Mouse (Mus musculus) bone marrow macrophage, adult 2 months (primary cell): ENCODE measurements around the gene Tmco5. TPM values are rescaled to one million over a fixed set of nuclear protein-coding genes. Genes with fewer than 3 reads are reported as not detected.
A peak's percentile ranks its signal among the peaks of the same experiment; 100 is the strongest.
"Not testable (repeated sequence)": the region's sequence is repeated elsewhere in the genome, so short reads cannot be mapped to it uniquely, and the experiment has no call there.

Source experiments
- H3K27ac ChIP-seq: 2 replicates; pipeline ENCODE4 v1.5.1; 2012; ENCODE audit warnings: low read depth, low read length; ENCODE audit not compliant: insufficient read depth
- H3K4me1 ChIP-seq: 2 replicates; pipeline ENCODE4 v1.6.1; 2012; ENCODE audit warnings: low read length; ENCODE audit not compliant: control insufficient read depth, insufficient read depth
- H3K4me3 ChIP-seq: 2 replicates; pipeline ENCODE4 v1.5.1; 2012; ENCODE audit warnings: mild to moderate bottlenecking, low read length, moderate library complexity; ENCODE audit not compliant: insufficient read depth
- CTCF ChIP-seq: IDR thresholded peaks from 2 replicates; pipeline ENCODE4 v1.5.1; 2012; ENCODE audit warnings: low read depth, mild to moderate bottlenecking, low read length, moderate library complexity
- POLR2A ChIP-seq: IDR thresholded peaks from 2 replicates; pipeline ENCODE4 v1.6.1; 2012; ENCODE audit warnings: mild to moderate bottlenecking, low read depth, low read length, borderline replicate concordance
- polyA plus RNA-seq: library from polyadenylated mRNA; stranded (reverse); fragments of >200 nt; gene quantifications from 2 replicates; pipeline ENCODE4 v1.2.4, GENCODE M21; 2012; ENCODE audit not compliant: missing spikeins, insufficient read depth, insufficient read length

The Tmco5 gene
- polyA plus RNA-seq, 1 experiment, result not detected

DNA sequence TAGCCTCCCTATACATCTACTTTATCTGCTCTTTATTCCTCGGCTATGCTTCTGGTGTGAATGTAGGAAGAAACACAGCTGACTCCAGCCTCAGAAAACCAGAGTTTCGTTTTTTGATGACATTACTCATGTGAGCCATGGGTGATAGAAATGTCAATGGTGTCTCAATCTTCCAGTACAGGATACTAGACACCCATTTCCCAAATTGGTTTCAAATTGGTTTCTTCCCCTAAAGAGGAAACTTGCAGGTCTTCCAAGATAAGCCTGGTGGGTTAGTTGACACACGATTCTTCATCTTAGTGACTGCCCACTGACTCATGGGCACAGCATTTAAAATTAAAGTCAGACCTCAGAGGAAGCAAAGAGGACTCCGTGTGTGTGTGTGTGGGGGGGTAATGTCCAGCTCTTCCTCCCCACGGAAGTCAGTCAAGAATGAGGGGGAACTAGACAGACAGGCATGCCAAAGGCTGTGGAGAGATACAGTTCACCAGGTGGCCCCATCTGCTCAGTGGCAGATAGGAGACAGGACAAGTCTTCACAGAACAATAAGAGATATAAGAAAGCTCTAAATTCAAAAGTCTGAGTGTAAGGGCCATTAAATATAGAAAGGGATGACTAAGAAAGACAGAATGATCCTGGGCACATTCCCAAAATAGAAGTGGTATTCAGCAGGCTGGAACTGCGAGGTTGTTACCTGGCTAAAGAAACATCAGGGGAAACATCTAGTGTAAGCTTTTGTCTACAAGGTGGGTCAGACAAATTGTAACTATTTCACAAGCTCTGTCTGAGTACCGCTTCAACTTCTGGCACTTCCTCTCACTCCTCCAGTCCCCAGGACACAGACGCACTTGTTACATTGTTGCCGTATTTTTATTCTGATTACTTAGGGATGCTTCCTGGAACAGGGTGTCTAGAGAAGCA, 44.3 kb downstream of the Tmco5 start:
- no peak for TF ChIP-seq POLR2A
- TF ChIP-seq CTCF, result no peak
- H3K4me1 ChIP-seq, result peaks cover 22% of the 10 kb centered on the region
- peak overlapping the region; percentile 36 for H3K27ac ChIP-seq
- H3K4me3 ChIP-seq, result 0 out of 2 replicates have a peak overlapping the region, but pooled peaks have one; percentile 4

DNA sequence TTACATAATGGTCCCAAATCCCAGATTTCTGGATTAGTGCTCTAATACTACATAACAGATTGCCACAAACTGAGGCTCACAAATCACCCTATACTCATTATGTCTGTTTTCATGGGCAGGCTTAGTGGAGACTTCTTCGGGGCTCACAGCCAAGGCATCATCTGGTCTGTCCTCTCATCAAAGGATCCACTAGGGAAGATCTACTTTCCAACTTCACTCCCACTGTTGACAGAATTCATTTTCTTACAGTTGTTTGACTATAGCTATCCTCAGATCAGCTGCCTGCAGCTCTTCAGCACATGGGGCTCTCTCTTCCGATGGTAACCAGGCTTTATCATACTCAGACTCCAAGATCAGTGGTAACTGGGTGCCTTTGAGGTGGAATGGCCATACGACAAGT, 45.2 kb downstream of the Tmco5 start:
- no peak for TF ChIP-seq POLR2A
- TF ChIP-seq CTCF, result no peak
- Histone ChIP-seq H3K4me1 (peaks cover 22% of the 10 kb centered on the region), H3K27ac (peak overlapping the region; percentile 36; the same call in 1 of the 2 replicates), H3K4me3 (no peak overlapping the region)

DNA sequence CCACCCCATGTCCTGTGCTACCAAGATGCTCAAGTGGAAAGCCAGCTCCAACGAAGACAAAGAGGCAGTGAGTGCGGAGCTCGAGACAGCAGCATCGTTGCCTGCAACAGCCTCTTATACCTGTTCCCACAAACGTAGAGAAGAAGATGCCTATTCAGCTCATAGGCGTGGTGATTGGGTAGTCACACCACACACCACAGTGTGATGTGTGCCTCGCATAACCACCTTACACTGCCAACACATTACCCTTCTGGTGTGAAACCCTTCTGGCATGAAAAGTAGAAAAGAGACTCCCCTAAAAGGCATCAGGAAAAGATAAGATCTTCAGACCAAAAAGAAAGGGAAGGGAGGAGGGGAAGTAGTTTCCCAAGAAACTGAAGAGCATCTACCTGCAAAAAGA, 45.8 kb downstream of the Tmco5 start:
- no peak overlapping the region for H3K27ac ChIP-seq
- TF ChIP-seq POLR2A, result no peak
- TF ChIP-seq CTCF, result no peak
- H3K4me1 ChIP-seq, result peaks cover 22% of the 10 kb centered on the region
- no peak overlapping the region for H3K4me3 ChIP-seq

DNA sequence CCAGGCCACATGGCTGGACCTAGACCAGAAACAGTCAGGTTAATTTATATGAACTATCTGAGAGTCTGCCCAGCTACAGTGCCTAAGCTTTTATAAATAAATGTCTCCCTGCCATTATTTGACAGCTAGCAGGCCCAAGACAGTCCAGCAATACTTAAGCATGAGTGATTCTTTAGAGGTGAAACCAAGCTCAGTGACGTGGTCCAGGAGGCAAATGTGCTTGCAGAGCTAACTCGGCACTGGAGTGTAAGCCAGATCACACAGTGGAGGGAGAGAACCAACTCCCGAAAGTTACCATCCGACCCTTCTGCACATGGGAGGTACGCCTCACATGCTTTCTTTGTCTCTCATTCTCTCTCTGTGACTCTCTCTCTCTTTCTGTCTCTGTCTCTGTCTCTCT, 46.7 kb downstream of the Tmco5 start:
- Histone ChIP-seq H3K4me1 (peaks cover 25% of the 10 kb centered on the region), H3K27ac (no peak overlapping the region), H3K4me3 (no peak overlapping the region)
- TF ChIP-seq POLR2A, result no peak
- no peak for TF ChIP-seq CTCF

DNA sequence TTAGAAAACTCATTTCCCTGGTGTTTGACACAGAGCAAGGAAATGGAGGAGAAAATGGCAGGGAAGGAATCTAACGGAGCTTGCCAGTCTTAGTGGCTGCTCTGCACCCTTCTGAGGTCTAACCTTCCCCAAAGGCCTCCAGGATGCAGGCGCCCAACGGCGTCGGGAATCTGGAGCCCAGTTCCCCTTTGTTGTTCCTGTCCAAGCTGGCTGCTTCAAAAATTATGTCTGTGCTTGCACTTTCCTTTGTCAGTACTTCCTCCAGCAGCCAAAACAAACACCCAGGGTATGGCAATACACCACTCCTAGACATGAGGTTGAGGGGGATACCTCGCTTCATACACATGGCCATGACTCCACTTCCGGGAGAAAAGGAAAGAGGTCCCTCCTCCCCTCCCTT, 53.7 kb downstream of the Tmco5 start:
- peaks cover 47% of the 10 kb centered on the region for H3K4me1 ChIP-seq
- TF ChIP-seq POLR2A, result no peak
- no peak for TF ChIP-seq CTCF
- H3K4me3 ChIP-seq, result no peak overlapping the region
- peak overlapping the region; percentile 98 for H3K27ac ChIP-seq

DNA sequence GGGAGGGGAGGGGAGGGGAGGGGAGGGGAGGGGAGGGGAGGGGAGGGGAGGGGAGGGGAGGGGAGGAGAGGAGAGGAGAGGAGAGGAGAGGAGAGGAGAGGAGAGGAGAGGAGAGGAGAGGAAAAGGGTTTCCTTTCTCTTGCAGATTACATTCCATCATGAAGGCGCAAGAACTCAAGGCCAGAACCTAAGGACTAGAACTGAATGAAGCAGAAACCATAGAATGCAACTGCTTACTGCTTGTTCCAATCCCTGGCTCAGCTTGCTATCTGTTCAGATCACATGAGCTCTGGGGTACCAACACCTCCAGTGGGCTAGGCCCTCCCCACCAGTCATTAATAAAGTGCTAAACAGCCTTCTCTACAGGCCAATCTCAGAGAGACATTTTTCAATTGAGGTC, 55.7 kb downstream of the Tmco5 start:
- H3K27ac ChIP-seq, H3K4me3 ChIP-seq: not testable (repeated sequence)
- H3K4me1 ChIP-seq, result peaks cover 49% of the 10 kb centered on the region

DNA sequence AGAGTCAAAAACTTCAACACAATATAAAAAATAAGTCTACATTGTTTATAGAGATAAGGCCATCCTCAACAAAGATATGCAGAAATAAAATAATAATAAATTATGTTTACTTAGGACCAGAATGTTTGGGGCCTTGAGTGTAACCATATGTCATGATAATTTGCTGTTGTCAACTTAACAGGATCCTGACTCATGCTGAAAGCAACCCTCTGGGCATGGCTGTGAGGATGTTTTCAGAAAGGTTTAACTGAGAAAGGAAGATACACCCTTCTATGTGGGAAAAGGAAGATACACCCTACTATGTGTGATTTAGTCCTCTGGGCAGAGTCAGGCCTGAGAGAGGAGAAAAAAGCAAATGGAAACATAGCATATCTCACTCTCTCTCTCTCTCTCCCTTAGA, 56.3 kb downstream of the Tmco5 start:
- Histone ChIP-seq H3K4me3 (no peak overlapping the region), H3K27ac (no peak overlapping the region), H3K4me1 (peaks cover 49% of the 10 kb centered on the region)
- no peak for TF ChIP-seq POLR2A
- TF ChIP-seq CTCF, result no peak

DNA sequence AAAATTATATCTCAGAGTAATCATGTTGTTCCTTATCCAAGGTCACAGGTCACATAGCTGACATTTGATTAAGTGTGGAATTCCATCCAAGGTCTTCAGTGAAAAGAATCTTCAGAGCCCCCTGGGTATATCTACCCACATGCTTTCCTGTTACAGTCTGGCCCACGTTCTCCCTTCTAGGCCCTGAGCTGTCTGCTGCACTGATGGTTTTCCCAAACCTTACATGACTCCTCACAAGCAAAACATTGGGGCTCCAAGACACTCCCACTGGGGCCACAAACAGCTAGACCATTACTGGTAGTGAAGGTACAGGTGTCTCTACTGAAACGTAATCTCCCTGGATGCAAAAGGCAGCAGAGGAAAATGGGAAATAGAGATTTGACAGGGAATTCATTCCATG, 57.9 kb downstream of the Tmco5 start:
- H3K27ac ChIP-seq, result no peak overlapping the region
- no peak overlapping the region for H3K4me3 ChIP-seq
- H3K4me1 ChIP-seq, result peaks cover 37% of the 10 kb centered on the region
- TF ChIP-seq POLR2A, result no peak
- TF ChIP-seq CTCF, result no peak

DNA sequence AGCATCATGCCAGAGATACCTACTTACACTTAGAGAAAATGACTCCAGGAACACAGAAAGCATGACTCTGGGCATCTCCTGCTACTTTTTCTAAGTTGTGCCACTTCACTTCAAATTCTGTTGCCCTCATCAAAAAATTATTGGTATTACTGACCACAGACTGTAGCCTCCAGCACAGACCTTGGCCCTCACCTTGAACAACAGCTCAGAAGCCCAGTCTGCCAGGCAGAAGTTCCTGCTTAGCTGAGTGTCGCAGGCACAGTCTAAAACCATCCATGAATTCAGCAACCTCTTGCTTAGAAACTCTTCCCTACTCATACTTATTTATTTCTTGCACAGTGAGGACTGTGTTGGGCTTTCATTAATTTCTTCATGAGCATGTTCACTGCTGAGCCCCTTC, 58.7 kb downstream of the Tmco5 start:
- TF ChIP-seq POLR2A (no peak), CTCF (no peak)
- Histone ChIP-seq H3K4me1 (peaks cover 37% of the 10 kb centered on the region), H3K4me3 (no peak overlapping the region), H3K27ac (no peak overlapping the region)

DNA sequence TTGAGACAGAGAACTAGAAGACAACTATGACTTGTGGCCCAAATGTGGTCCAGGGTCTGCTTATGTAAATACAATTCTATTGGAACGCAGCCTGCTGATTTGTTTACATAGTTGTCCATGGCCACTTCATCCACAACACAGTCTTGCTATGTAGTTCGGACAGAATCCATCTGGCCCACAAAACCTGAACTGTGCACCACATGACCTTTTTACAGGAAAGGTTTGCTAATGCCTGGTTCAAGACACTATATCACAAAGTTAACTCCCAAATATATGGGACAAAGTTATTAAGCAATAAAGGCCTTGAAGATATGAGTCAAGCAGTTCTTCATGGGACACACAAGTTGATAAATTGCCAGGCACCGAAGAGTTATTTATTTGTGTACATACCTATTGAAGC, 63.3 kb downstream of the Tmco5 start:
- no peak for TF ChIP-seq POLR2A
- no peak for TF ChIP-seq CTCF
- Histone ChIP-seq H3K27ac (peak overlapping the region; percentile 87), H3K4me1 (peaks cover 35% of the 10 kb centered on the region), H3K4me3 (no peak overlapping the region)

Other genes starting within 250 kb of the Tmco5 start
- gene Spred1, start 242.7 kb downstream of the Tmco5 start, polyA plus RNA-seq, result 53.4 and 59.1 TPM in 2 replicates